Mouse (Mus musculus) embryonic stem cell, embryonic (primary cell): Measurements from ENCODE around the gene Dirc2.

Experiments
- CTCF ChIA-PET, 4 experiments: fragments of 300-600 bp in 2 of 4; fragments of 350-600 bp in 2 of 4; sonication (Branson Sonifier 250); formaldehyde crosslinking; loops; one replicate each; lab custom pipeline; 2022; ENCODE audit warnings: inconsistent platforms in 2 of 4; lab: Charles Lee
- POLR2A ChIA-PET, 4 experiments: fragments of 300-600 bp in 2 of 4; fragments of 350-600 bp in 2 of 4; sonication (Branson Sonifier 250); formaldehyde crosslinking; loops; one replicate each; lab custom pipeline; 2022; ENCODE audit warnings: antibody characterized with exemption in 4 of 4, inconsistent platforms in 1 of 4; lab: Charles Lee

Dirc2 gene

DNA sequence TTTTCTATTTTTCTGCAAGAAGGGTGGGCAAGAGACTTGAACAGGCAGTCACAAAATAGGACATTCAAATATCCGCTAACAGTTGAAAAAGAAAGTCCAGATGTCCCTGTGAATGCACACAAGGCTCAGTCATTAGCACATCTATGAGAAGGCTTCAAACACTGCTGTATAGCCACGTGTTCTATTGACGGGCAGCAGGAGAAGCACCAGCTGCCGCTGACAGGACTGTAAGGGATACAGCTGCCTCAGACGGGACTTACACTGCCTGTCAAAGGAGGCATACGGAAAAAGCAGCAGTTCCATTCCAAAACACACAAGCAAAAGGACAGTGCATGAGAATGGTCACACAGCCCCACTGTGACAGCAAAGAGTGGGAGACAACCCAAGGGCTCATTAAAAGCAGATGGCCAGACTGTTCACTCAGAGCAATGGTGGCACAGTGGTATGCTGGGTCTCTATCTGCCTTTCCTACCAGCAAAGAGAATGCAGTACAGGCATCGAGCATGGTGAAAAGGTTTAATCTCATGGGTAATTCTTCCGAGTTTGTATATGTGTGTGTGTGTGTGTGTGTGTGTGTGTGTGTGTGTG, 39.9 kb downstream of the Dirc2 start:
- POLR2A ChIA-PET, result interaction anchor here in 3 of 4 experiments (0.6 to 1.8 kb wide), 7 partner anchors 33 to 189 kb away, joined by 3 to 4 read pairs (median 4); partner anchors contain the start of genes Hspbap1 (in 1 of the 3) and Sema5b (in 1 of the 3)

DNA sequence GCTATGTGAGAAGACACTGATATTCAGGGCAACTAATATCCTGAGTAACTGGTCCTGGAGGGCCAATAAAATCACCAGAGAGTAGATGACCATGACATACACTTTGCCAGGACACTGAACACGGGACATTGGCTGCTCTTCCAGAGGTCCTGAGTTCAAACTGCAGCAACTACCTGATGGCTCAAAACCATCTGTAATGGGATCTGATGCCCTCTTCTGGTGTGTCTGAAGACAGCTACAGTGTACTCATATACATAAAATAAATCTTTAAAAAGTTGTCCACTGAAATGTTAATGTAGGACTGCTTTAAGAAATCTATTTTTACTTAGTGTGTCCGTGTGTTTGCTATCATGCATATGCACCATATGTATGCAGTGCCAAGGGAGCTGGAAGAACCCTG, 42.6 kb downstream of the Dirc2 start:
- ChIA-PET CTCF (interaction anchor here in 2 of 4 experiments (0.5 to 2.3 kb wide), 11 partner anchors 9 to 440 kb away, joined by 3 to 12 read pairs (median 3); partner anchors contain the start of gene Sema5b (in 2 of the 2)), POLR2A (interaction anchor here in 2 of 4 experiments (0.5 to 1.5 kb wide), 4 partner anchors 10 to 185 kb away, joined by 3 to 4 read pairs (median 3); partner anchors contain the start of gene Sema5b (in 1 of the 2))

More for the DNA sequence above, 39.9 kb downstream of the Dirc2 start:
- CTCF ChIA-PET, result interaction anchor here in 1 of 4 experiments (0.6 kb wide), 1 partner anchor 8 kb away, joined by 4 read pairs; no protein-coding TSS in a partner anchor

- ChIA-PET CTCF (interaction anchor here in 1 of 4 experiments (1.3 kb wide), 1 partner anchor 184 kb away, joined by 5 read pairs; the partner anchor contains the start of gene Sema5b), POLR2A (interaction anchor here in 2 of 4 experiments (1.0 to 1.6 kb wide), 2 partner anchors 9 to 16 kb away, joined by 3 to 7 read pairs; no protein-coding TSS in a partner anchor)
These were observed 44.6 kb downstream of the Dirc2 start for GRCm38 (mm10) chr16:35724561-35724960.

- ChIA-PET CTCF (interaction anchor here in 1 of 4 experiments (0.5 kb wide), 1 partner anchor 445 kb away, joined by 3 read pairs; no protein-coding TSS in a partner anchor), POLR2A (interaction anchor here in 2 of 4 experiments (0.6 kb wide), 2 partner anchors 120 to 456 kb away, joined by 3 to 4 read pairs; no protein-coding TSS in a partner anchor)
These were observed 51.4 kb downstream of the Dirc2 start for GRCm38 (mm10) chr16:35717761-35718160.

GRCm38 (mm10) chr16:35716257-35716656, 52.9 kb downstream of the Dirc2 start:
- POLR2A ChIA-PET, result interaction anchor here in 3 of 4 experiments (0.8 to 1.7 kb wide), 4 partner anchors 10 to 176 kb away, joined by 3 read pairs; no protein-coding TSS in a partner anchor

GRCm38 (mm10) chr16:35715771-35716170, 53.4 kb downstream of the Dirc2 start:
- POLR2A ChIA-PET, result interaction anchor here in 2 of 4 experiments (1.1 to 1.7 kb wide), 3 partner anchors 11 to 128 kb away, joined by 3 read pairs; no protein-coding TSS in a partner anchor
- CTCF ChIA-PET, result interaction anchor here in 3 of 4 experiments (0.6 to 1.5 kb wide), 16 partner anchors 10 to 342 kb away, joined by 3 to 9 read pairs (median 3); partner anchors contain the start of gene Sema5b (in 2 of the 3)

More at GRCm38 (mm10) chr16:35716257-35716656, 52.9 kb downstream of the Dirc2 start:
- CTCF ChIA-PET, result interaction anchor here in 3 of 4 experiments (0.6 to 1.5 kb wide), 14 partner anchors 10 to 341 kb away, joined by 3 to 9 read pairs (median 3); partner anchors contain the start of gene Sema5b (in 1 of the 3)

DNA sequence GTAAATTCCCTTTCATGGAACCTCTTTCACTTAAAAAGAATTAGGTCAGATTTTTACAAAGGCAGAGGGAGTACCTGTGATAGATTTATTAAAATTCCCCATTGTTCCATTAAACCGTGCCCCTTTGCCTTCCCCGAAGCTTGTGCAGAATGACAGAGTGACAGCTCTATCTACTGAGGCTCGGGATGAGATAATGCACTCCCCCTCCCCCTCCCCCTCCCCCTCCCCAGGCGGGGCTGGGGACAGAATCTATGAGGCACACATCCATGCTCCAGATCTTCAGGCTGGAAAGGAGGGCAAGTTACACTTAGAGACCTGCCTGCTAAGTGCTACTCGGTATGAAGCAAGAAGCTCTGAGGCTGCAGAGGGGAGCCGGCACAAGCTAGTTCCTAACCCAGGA, 53.8 kb downstream of the Dirc2 start:
- ChIA-PET POLR2A (interaction anchor here in 2 of 4 experiments (1.1 to 1.7 kb wide), 2 partner anchors 13 to 127 kb away, joined by 3 read pairs; no protein-coding TSS in a partner anchor), CTCF (interaction anchor here in 2 of 4 experiments (0.7 to 1.5 kb wide), 4 partner anchors 11 to 175 kb away, joined by 3 to 4 read pairs (median 3); partner anchors contain the start of gene Sema5b (in 2 of the 2))

- ChIA-PET CTCF (interaction anchor here in 1 of 4 experiments (1.4 kb wide), 1 partner anchor 174 kb away, joined by 4 read pairs; the partner anchor contains the start of gene Sema5b), POLR2A (interaction anchor here in 2 of 4 experiments (1.4 to 1.7 kb wide), 2 partner anchors 26 to 127 kb away, joined by 3 to 4 read pairs; no protein-coding TSS in a partner anchor)
These were observed 54.5 kb downstream of the Dirc2 start for GRCm38 (mm10) chr16:35714689-35715088.

GRCm38 (mm10) chr16:35713606-35714005, 55.5 kb downstream of the Dirc2 start:
- CTCF ChIA-PET, result no interaction called here

GRCm38 (mm10) chr16:35711004-35711403, 58.2 kb downstream of the Dirc2 start:
- CTCF ChIA-PET, result interaction anchor here in 1 of 4 experiments (1.1 kb wide), 1 partner anchor 22 kb away, joined by 3 read pairs; no protein-coding TSS in a partner anchor
- POLR2A ChIA-PET, result interaction anchor here in 1 of 4 experiments (0.9 to 1.4 kb wide), 2 partner anchors 144 to 180 kb away, joined by 3 read pairs; no protein-coding TSS in a partner anchor

More at GRCm38 (mm10) chr16:35713606-35714005, 55.5 kb downstream of the Dirc2 start:
- POLR2A ChIA-PET, result interaction anchor here in 1 of 4 experiments (1.4 kb wide), 1 partner anchor 27 kb away, joined by 4 read pairs; no protein-coding TSS in a partner anchor

DNA sequence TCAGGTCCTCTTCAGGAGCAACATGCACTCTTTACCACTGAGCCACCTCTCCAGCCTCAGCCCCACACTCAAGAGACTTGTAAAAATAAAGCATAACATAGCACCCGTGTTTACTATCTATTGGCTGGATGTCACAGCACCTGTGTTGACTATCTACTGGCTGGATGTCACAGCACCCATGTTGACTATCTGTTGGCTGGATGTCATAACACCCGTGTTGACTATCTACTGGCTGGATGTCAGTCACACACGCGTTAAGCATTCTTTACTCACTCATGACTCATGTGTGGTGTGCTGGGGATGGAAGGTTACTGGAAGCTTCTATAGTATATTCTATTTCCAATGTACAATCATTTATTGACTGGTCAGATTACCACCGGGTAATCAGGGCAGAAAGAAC, 62.2 kb downstream of the Dirc2 start:
- CTCF ChIA-PET, result no interaction called here

GRCm38 (mm10) chr16:35704796-35705195, 64.4 kb downstream of the Dirc2 start:
- CTCF ChIA-PET, result interaction anchor here in 1 of 4 experiments (0.7 to 1.9 kb wide), 2 partner anchors 164 to 226 kb away, joined by 3 to 7 read pairs; partner anchors contain the start of gene Sema5b
- POLR2A ChIA-PET, result interaction anchor here in 2 of 4 experiments (1.1 to 1.5 kb wide), 3 partner anchors 12 to 119 kb away, joined by 3 to 4 read pairs (median 3); no protein-coding TSS in a partner anchor

More for the DNA sequence above, 62.2 kb downstream of the Dirc2 start:
- POLR2A ChIA-PET, result no interaction called here

GRCm38 (mm10) chr16:35703763-35704679, 65.1 kb downstream of the Dirc2 start:
- POLR2A ChIA-PET, result interaction anchor here in 1 of 4 experiments (0.6 to 1.1 kb wide), 2 partner anchors 14 to 27 kb away, joined by 3 read pairs; no protein-coding TSS in a partner anchor
- CTCF ChIA-PET, result interaction anchor here in 2 of 4 experiments (0.6 to 1.9 kb wide), 4 partner anchors 12 to 542 kb away, joined by 3 to 7 read pairs (median 4); partner anchors contain the start of gene Sema5b (in 1 of the 2)

DNA sequence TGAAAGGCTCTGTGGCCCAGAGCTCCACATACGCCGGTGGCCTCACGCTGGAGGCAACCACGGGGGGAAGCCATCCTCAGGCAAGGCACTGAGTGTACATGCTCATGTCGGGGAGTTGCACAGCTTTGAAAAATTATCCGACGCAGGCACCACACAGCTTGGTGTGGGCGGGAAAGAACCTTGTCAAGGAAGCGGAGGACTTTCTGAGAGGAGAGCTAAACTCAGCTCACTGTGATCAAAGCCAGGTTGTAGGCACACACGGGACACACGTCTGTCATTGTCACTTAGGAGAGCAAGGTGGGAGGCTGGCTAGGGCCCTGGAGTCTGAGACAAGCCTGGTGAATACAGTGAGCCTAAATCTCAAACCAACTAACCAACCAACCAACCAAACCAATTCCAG, 67.3 kb downstream of the Dirc2 start:
- ChIA-PET CTCF (no interaction called here), POLR2A (interaction anchor here in 1 of 4 experiments (1.1 kb wide), 1 partner anchor 23 kb away, joined by 3 read pairs; no protein-coding TSS in a partner anchor)

GRCm38 (mm10) chr16:35696103-35696502, 73.1 kb downstream of the Dirc2 start:
- CTCF ChIA-PET, result interaction anchor here in 2 of 4 experiments (1.0 to 1.6 kb wide), 6 partner anchors 14 to 156 kb away, joined by 3 to 4 read pairs (median 4); no protein-coding TSS in a partner anchor
- POLR2A ChIA-PET, result interaction anchor here in 2 of 4 experiments (0.9 to 1.9 kb wide), 4 partner anchors 10 to 51 kb away, joined by 3 to 10 read pairs (median 4); no protein-coding TSS in a partner anchor

GRCm38 (mm10) chr16:35694250-35694846, 74.8 kb downstream of the Dirc2 start:
- ChIA-PET POLR2A (interaction anchor here in 2 of 4 experiments (0.7 to 1.7 kb wide), 3 partner anchors 13 to 230 kb away, joined by 3 read pairs; no protein-coding TSS in a partner anchor), CTCF (interaction anchor here in 1 of 4 experiments (0.8 kb wide), 1 partner anchor 29 kb away, joined by 3 read pairs; no protein-coding TSS in a partner anchor)
